Mouse (Mus musculus): ENCODE results near the gene Olfr1276. TPM values are rescaled to one million over a fixed set of nuclear protein-coding genes. Genes with fewer than 3 reads are reported as not detected.

Gene Olfr1276
- total RNA-seq (2023): not detected

DNA sequence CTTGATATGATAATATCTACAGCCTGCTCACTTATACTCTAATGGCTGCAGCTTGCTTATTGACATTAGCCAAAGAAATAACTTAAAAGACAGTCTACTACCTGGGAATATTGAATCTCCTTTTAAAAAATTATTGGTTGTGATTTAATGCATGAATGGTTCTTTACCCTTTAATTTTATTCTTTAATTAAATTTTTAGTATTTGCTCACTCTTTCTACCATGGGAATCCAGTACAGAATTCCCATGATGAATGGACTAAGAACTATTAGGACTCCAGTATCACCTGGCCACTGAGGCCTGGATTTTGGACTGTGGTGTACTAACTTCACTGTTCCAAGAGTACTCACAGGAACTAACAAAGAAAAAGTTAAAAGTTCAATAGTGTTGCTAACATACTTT is at the start of gene Olfr1276:
Gene Olfr1276, plus strand, starts transcription at position 301 of the 400 bp plus-strand sequence.

DNA sequence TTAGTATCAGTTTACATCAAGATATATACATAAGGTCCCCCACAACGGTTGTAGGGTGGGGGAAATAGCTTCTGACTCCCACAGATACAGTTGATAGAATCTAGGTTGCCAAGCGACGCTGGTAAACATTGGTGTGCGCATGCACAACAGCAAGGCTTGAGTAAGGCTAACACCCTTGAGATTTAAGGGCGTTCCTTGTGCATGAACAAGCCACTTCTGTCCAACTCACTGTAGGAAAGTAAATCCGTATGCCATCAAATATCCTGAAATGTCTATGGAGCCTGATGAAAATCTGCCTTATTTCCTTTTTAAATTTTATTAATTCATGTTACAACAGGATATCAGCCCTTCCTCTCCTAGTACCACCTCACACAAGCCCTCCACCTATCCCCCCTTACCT is 24.8 kb upstream of the Olfr1276 start, which contains the start of gene 4930430A15Rik:
Gene 4930430A15Rik, minus strand, starts transcription at position 101 of the 400 bp plus-strand sequence.

DNA sequence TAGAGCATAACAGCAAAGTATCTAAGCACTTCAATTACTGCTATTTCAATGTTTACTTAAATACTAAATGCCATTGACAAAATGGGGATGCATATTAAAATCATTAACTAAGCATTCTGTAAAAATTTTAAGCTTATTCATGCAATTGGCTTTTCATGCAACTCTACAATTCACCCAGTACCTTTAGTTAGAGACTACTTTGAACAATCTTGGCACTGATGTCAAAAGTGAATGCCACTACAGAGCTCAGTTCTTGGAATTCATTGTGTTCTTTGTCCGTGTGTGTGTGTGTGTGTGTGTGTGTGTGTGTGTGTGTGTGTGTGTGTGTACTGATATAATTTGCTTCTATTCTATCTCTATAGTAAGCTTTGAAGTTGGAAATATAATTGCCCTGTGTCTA is 19.1 kb upstream of the Olfr1276 start, which contains the start of gene Olfr1275:
Gene Olfr1275, minus strand, starts transcription at position 101 of the 400 bp plus-strand sequence.

DNA sequence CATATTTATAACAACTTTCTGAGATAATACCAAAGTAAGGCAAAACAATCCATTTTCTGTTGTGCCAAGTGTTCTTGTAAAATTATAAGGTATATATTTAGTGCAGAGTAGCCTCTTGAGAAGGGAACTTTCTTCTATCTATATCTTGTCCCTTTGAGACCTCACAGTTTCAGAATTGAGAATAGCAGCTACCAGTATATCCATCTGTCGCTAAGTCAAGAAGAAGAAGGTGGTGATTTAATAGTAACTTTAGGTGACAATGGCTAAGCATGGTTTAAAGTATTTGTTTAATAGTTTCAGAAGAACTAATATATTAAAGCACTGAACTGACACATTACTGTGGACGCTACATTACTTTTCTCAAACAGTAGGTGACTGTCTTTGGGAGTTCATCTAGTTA is 19.7 kb downstream of the Olfr1276 start, which contains the start of gene Olfr1277:
Gene Olfr1277, minus strand, starts transcription at position 101 of the 400 bp plus-strand sequence.

DNA sequence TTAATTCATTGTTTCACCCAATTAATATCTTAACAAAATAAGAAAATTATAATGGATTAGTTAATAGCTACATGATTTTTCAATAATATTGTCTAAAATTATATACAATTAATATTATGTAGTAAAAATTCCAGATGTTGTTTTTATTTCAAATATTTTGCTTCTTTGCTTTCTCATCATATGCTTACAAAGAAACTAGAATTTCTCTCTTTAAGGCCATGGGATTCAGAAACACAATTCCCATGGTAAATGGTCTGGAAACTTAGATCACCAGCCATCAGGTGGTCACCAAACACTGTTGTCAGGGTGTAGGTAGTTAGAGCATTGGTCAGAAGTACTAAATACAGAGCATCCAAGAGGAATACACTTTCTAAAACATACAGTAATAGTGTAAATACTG is 35.5 kb downstream of the Olfr1276 start, which contains the start of gene Olfr1278:
Gene Olfr1278, plus strand, starts transcription at position 301 of the 400 bp plus-strand sequence.

DNA sequence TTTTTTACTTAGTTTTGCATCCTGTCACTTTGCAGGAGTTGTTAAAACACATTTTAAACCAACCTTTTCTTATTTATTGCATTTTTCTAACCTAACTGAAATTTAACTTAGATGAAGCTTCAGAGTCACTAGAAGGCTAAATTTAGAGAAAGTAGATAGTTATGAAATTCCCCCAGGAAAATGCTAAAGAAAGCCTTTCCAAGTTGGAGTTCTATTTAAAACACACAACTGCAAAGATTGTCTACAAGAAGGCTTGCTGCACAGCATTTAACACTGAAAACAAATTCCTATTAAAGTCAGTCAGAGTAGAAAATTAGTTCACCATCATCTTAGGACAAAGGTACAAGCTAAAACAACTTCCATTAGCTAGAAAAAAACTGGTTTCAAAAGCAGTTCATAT is 46.1 kb downstream of the Olfr1276 start, which contains the start of gene Olfr1279:
Gene Olfr1279, plus strand, starts transcription at position 262 of the 400 bp plus-strand sequence.

Other genes starting within 250 kb of the Olfr1276 start
- gene Gm13941, start 148.5 kb upstream of the Olfr1276 start, total RNA-seq (2023): not detected
- gene Gm15130, start 101.6 kb upstream of the Olfr1276 start, total RNA-seq (2023): not detected
- not detected for gene 4930430A15Rik, start 24.9 kb upstream of the Olfr1276 start, total RNA-seq (2023)
- gene Olfr1275, start 19.2 kb upstream of the Olfr1276 start, total RNA-seq (2023): not detected
- gene Olfr1277, start 19.6 kb downstream of the Olfr1276 start, total RNA-seq (2023): not detected
- gene Olfr1278, start 35.6 kb downstream of the Olfr1276 start, total RNA-seq (2023): not detected
- not detected for gene Olfr1279, start 46.1 kb downstream of the Olfr1276 start, total RNA-seq (2023)
- gene Olfr1280, start 59.5 kb downstream of the Olfr1276 start, total RNA-seq (2023): not detected
- gene Olfr1281, start 72.0 kb downstream of the Olfr1276 start, total RNA-seq (2023): not detected
- gene Olfr1282, start 81.6 kb downstream of the Olfr1276 start, total RNA-seq (2023): not detected
- gene Olfr1283, start 112.3 kb downstream of the Olfr1276 start, total RNA-seq (2023): not detected
- gene Olfr1284, start 121.0 kb downstream of the Olfr1276 start, total RNA-seq (2023): not detected
- not detected for gene Olfr1286, start 168.6 kb downstream of the Olfr1276 start, total RNA-seq (2023)
- not detected for gene Olfr1287, start 194.6 kb downstream of the Olfr1276 start, total RNA-seq (2023)
- not detected for gene Olfr1288, start 219.6 kb downstream of the Olfr1276 start, total RNA-seq (2023)
- gene Olfr1289, start 226.3 kb downstream of the Olfr1276 start, total RNA-seq (2023): not detected
- gene Olfr1290, start 239.3 kb downstream of the Olfr1276 start, total RNA-seq (2023): not detected
- not detected for gene Olfr1291-ps1, start 242.7 kb downstream of the Olfr1276 start, total RNA-seq (2023)